Mouse (Mus musculus) lung, embryonic 14.5 days (tissue): ENCODE data around the gene Serpinh1. TPM values are rescaled to one million over a fixed set of nuclear protein-coding genes. Genes with fewer than 3 reads are reported as not detected.

ENCODE experiments used
- ATAC-seq: fragments of 200-750 bp; cut with Nextera tagmentation; 2 replicates; pipeline ENCODE4 v1.8.0; 2017; ENCODE audit warnings: mild to moderate bottlenecking, moderate TSS enrichment, moderate library complexity; ENCODE audit not compliant: insufficient read depth
- DNase-seq: peaks from one replicate; pipeline ENCODE4 v3.0.0-alpha.2; 2015
- H3K27ac ChIP-seq: fragments of 300-500 bp; sonication (generic); 2 replicates; pipeline ENCODE4 v1.5.1; 2014; ENCODE audit warnings: low read depth, mild to moderate bottlenecking, moderate library complexity
- H3K27me3 ChIP-seq: fragments of 300-500 bp; sonication (generic); 2 replicates; pipeline ENCODE4 v1.6.1; 2014; ENCODE audit warnings: low read length, control low read depth; ENCODE audit not compliant: insufficient read depth
- H3K36me3 ChIP-seq: fragments of 300-500 bp; sonication (generic); 2 replicates; pipeline ENCODE4 v1.6.1; 2014; ENCODE audit warnings: control low read depth; ENCODE audit not compliant: insufficient read depth
- H3K4me1 ChIP-seq: fragments of 300-500 bp; sonication (generic); 2 replicates; pipeline ENCODE4 v1.6.1; 2014; ENCODE audit warnings: antibody characterized with exemption, control low read depth; ENCODE audit not compliant: insufficient read depth
- H3K4me2 ChIP-seq: fragments of 300-500 bp; sonication (generic); 2 replicates; pipeline ENCODE4 v1.6.1; 2014; ENCODE audit warnings: mild to moderate bottlenecking
- H3K4me3 ChIP-seq: fragments of 300-500 bp; sonication (generic); 2 replicates; pipeline ENCODE4 v1.5.1; 2014; ENCODE audit warnings: low read depth, low read length
- H3K9ac ChIP-seq: fragments of 300-500 bp; sonication (generic); 2 replicates; pipeline ENCODE4 v1.6.1; 2014
- H3K9me3 ChIP-seq: fragments of 300-500 bp; sonication (generic); 2 replicates; pipeline ENCODE4 v1.6.1; 2016; ENCODE audit warnings: low read depth, low read length, control low read depth
- CTCF ChIP-seq: IDR thresholded peaks from 2 replicates; pipeline ENCODE4 v1.5.1; 2016; ENCODE audit warnings: antibody characterized with exemption, low read depth
- WGBS: fragments of 180-500 bp; shearing (Covaris S2); extraction: QIAGEN DNeasy Blood & Tissue Kit; methylation state at CpG from one replicate; pipeline ENCODE4 v1.1.7; 2014; 5-methylcytosine and 5-hydroxymethylcytosine counted together
- polyA plus RNA-seq: library from polyadenylated mRNA; unstranded; fragments of >200 nt; fragmentation: Nextera tagmentation; extraction: Ambion mirVana; gene quantifications from 2 replicates; pipeline ENCODE4 v1.2.1, GENCODE M21; 2014

Gene Serpinh1
- polyA plus RNA-seq, 1 experiment from 2014 or later, result 691 TPM

- H3K27ac ChIP-seq, result no peak overlapping the region
- H3K36me3 ChIP-seq, result no peaks in the 10 kb centered on the region
- no peak overlapping the region for H3K9ac ChIP-seq
- WGBS, result 33% methylated on average over 5 of the region's 5 CpGs
- no peaks in the 10 kb centered on the region for H3K27me3 ChIP-seq
- ATAC-seq (peak; percentile 68), DNase-seq (peak; percentile 36)
- no peak overlapping the region for H3K4me2 ChIP-seq
- no peaks in the 10 kb centered on the region for H3K9me3 ChIP-seq
- peaks cover 7% of the 10 kb centered on the region; the same call in 1 of the 2 replicates for H3K4me1 ChIP-seq
- TF ChIP-seq CTCF, result no peak
- no peak overlapping the region for H3K4me3 ChIP-seq
Measured at GRCm38 (mm10) chr7:99304949-99305372, 48.1 kb downstream of the Serpinh1 start.

- Histone ChIP-seq H3K9me3 (no peaks in the 10 kb centered on the region), H3K4me2 (no peak overlapping the region), H3K4me3 (no peak overlapping the region), H3K36me3 (no peaks in the 10 kb centered on the region), H3K9ac (no peak overlapping the region), H3K27ac (no peak overlapping the region; the same call in 1 of the 2 replicates), H3K27me3 (no peaks in the 10 kb centered on the region), H3K4me1 (peaks cover 7% of the 10 kb centered on the region; the same call in 1 of the 2 replicates)
- 57% methylated on average over 6 of the region's 6 CpGs for WGBS
- DNase-seq (no peak), ATAC-seq (no peak)
- TF ChIP-seq CTCF, result no peak
Measured at GRCm38 (mm10) chr7:99304029-99304428, 49.0 kb downstream of the Serpinh1 start.

GRCm38 (mm10) chr7:99300650-99301175 is 52.3 kb downstream of the Serpinh1 start:
- ATAC-seq, result no peak
- H3K4me3 ChIP-seq, result no peak overlapping the region
- no peaks in the 10 kb centered on the region for H3K27me3 ChIP-seq
- no peak for TF ChIP-seq CTCF
- H3K9ac ChIP-seq, result no peak overlapping the region
- H3K4me2 ChIP-seq, result no peak overlapping the region
- 14% methylated on average over 3 of the region's 3 CpGs for WGBS
- H3K4me1 ChIP-seq, result 0 out of 2 replicates have a peak, but pooled peaks cover 3% of the 10 kb centered on the region
- no peaks in the 10 kb centered on the region for H3K36me3 ChIP-seq
- no peak for DNase-seq
- H3K27ac ChIP-seq, result no peak overlapping the region
- H3K9me3 ChIP-seq, result no peaks in the 10 kb centered on the region

Other genes with a start within 250 kb of the Serpinh1 start
- gene Uvrag, start 212.1 kb downstream of the Serpinh1 start, polyA plus RNA-seq, result 22.0 and 25.1 TPM in 2 replicates
- 17.0 and 25.2 TPM in 2 replicates for gene Dgat2, start 170.5 kb downstream of the Serpinh1 start, polyA plus RNA-seq
- gene Mogat2, start 114.6 kb downstream of the Serpinh1 start, polyA plus RNA-seq, result 1.4 and 1.6 TPM in 2 replicates
- gene Map6, start 85.8 kb downstream of the Serpinh1 start, polyA plus RNA-seq, result 1.2 and 2.0 TPM in 2 replicates
- gene Gdpd5, start 28.2 kb upstream of the Serpinh1 start, polyA plus RNA-seq, result 20.2 and 21.8 TPM in 2 replicates
- gene Klhl35, start 112.8 kb upstream of the Serpinh1 start, polyA plus RNA-seq, result 0.95 and 1.2 TPM in 2 replicates
- 922 and 969 TPM in 2 replicates for gene Rps3, start 130.5 kb upstream of the Serpinh1 start, polyA plus RNA-seq
- gene Arrb1, start 182.2 kb upstream of the Serpinh1 start, polyA plus RNA-seq, result 7.0 and 7.8 TPM in 2 replicates